Mouse (Mus musculus): ENCODE measurements at regions not wholly inside any gene's neighbourhood (a gene's known extent, or its start where the extent isn't known, plus 50 kb on each side); places are given as distances from the start of the nearest gene placed in this dataset.
"Not testable (repeated sequence)": the region's sequence is repeated elsewhere in the genome, so short reads cannot be mapped to it uniquely, and the experiment has no call there.

DNA sequence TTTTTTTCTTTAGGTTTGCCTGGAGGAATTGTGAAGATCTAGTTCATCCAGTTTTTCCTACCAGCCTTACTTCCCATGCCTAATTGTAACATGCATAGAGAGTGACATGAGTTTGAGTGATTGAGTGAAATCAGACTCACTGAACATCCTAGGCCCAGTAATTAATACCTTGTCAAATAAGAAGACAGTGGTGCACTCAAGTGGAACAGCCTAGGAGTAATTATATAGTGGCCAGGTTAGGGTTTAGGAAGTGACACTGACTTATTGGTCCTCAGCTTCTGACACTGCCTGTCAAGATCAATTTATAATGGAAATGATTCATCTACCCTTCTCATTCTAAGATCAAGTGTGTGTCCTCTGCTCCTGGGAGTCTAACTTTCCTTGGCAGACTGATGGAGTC lies 250.8 kb downstream of the Tpbg start:
- no peak for DNase-seq

DNA sequence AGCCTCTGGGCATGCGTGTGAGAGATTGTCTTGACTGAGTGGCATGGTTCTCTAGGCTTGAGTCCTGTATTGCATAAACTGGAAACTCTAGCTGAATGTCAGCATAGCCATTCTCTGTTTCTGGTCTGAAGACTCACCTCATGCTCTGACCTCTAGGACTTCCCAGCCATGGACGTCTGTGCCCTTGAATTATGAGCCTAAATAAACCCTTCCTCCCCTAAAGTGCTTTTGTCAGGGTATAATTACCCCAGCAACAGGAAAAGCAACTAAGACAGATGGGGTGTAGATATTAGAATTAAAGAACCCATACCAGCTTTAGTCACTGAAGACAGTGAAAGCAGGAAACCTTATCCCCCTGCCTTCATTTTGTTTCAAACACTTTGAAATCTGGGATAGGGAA lies 253.3 kb downstream of the Tpbg start:
- DNase-seq: no peak

DNA sequence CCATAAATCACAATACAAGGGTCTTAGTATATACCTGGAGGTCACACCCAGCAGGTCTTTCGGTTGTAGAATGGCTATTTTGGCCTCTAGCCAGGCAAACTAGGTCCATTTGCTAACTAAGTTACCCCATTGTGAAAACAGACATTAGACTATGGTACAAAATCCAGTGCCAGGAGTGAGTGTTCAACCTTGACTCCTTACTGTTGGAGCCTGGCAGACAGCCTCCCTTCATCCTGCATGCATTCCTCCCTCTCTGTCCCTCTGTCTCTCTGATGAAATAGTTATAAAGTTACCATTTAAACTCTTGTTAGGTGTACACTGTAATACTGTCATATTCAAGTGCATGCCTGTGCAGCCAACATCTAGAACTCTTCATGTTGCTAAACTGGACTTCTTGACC lies 254.1 kb downstream of the Tpbg start:
- no peak for DNase-seq

DNA sequence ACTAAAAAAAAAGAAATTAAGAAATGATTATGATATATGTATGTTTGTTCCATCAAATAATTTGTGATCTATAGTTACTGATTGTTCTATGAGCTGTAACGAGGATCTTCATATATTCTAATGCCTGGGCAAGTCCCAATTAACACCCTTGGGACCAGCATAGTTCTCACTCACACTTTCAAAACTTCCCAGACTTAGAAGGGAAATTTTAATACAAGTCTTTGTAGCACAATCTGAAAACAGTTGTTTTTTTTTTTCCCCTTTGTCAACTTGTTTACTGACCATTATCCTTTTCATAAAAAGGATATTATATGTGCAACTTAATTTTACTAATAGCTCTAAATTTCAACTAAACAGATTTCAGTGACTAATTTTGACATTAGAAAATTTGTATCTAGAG lies 257.1 kb downstream of the Tpbg start:
- DNase-seq: no peak

DNA sequence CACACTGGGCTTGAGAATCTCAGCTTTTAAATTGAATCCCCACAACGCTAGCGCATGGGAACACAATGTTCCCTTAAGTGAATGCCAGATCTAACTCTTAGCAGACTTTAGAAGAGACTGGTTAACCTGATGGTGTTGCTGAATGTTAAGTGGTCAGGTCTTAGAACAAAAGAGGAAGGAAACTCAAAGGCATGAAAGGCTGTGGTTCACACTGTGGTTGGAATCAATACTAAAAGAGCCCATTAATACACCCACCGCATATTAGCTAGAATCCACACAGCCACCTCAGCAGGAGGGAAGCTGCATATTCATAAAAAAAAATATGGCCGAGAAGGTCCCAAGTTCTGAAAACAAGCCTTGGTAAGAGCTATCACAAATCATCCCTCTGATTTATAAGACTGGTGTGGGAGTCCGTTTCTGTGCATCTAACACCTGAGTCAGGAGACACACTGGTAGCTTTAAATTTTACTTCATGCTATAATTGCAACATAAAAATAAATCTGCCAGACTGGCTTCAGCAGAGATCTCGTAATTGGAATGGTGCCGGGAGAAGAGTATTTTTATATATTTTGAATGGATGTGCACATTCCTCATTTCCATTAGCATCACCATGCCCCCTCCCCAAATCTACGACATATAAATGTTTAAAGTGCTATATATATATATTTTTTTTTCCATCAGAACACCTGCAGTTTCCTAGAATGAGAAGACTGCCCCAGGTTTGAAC lies 259.3 kb downstream of the Tpbg start:
- DNase-seq: no peak

DNA sequence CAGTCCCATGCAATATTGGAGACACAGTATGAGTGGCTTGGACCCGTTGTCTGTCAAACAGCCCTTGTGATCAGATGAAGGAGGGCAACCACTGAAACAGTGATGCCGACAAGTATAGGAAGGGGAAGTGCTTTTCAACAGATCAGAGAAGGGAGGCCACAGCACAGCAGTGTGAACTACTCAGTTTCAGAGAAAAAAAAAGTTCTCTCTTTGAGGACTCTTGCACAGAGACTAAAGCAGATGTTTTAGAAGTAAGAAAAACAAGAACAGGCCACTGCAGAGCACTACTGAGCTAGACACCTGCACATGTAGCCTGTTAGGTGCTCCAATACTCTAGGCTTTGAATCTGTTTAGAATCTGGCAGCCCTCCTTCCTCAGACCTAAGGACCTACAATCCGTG lies 261.4 kb downstream of the Tpbg start:
- DNase-seq: no peak

DNA sequence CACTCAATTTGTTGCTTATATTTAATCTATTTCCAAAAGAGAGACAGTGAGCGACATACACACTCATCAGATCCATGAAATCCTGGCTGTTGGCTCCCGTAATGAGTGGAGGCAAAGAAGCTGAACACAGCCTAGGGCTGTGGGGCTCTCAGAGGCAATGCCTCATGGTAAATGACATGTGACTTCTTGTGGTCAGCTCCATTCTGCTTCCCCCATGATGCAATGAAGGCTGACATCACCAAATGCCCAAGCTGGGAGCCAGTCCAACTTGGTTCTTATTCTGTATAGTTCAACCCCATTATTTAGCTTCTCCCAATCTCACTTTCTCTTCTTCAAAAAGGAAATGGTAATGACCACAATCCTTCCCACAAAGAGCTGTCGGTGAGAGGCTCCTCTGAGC lies 262.5 kb downstream of the Tpbg start:
- no peak for DNase-seq

DNA sequence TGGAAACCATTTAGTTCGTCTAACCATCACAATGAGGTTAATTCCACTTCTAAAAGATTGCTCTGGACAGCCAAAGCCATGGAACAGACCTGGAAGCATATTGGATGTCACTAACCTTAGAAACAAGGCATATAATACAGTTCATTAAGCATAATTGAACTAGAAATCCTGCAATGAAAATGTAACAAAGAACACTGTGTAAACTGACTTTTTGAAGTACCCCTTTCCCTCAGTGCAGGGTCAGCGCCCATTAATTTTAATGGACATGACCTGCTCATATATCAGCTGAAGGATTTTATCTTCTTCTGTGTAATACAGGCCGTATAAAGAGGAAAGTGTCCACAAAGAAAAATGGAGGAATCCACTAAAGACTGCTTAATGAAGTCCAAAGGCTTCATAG lies 263.7 kb downstream of the Tpbg start:
- DNase-seq: no peak

DNA sequence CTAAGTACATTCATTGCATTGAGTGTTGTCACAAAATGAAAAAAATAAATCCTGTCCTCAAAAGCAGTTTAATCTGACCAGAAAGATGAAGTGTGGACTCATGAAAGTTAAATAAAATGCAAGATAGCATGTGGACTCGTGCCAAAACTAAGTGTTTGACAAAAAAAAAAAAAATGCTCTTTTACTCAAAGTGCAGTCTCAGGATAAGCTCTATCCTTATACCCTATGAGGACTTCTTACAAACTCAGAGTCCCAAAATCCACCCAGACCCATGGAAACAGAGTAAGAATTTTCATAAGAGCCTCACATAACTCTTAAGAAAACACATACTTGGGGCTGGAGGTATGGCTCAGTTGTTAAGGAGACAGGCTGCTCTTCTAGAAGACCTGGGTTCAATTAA lies 267.7 kb downstream of the Tpbg start:
- DNase-seq: no peak

DNA sequence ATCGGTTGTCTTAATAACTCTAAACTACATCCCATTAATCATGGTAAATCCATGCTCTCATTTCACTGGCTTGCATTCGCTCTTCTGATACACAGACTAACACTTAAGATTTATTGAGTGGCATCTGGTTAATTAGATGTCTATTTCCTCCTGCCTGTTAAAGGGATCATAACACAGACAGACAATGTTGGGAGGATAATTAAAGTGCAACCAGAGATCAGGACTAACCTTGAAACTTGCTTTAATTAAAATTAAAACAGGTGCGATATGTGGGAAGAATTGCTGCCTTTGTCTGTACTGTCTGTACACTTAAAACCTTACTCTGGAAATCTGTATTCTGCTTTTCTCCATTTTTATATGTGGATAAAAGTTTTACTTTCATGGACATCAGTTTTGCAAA lies 277.2 kb downstream of the Tpbg start:
- DNase-seq: no peak

DNA sequence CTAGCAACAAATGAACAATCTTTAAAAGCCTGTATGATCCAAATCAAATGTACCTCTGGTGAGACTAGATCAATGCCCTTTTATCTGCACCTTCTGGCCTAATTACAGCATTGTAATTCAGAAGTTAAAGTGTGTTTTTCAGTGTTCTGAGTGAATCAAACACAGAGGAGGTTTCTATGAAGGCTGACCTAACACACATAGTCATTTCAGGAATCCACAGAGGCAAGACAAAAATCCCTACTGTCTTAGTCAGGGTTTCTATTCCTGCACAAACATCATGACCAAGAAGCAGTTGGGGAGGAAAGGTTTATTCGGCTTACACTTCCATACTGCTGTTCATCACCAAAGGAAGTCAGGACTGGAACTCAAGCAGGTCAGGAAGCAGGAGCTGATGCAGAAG lies 293.4 kb downstream of the Tpbg start:
- not testable (repeated sequence) for DNase-seq

DNA sequence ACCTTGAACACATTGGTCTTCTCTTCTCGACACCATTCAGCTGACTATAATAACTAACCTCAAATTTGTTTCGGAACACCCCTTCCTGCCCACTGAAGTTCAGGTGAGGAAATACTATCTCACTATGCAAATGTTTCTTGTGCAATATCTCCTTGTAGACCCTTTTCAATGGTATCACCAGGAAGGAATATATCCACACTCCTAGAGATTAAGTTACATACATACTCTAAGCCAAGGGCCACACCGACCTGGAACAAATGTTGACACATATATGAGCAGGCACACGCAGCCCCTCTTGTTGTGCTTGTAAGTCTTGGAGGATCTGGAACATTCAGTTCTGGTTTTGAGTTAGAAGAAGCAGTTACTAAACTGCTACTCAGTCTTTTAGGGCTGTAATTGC lies 303.7 kb downstream of the Tpbg start:
- no peak for DNase-seq

DNA sequence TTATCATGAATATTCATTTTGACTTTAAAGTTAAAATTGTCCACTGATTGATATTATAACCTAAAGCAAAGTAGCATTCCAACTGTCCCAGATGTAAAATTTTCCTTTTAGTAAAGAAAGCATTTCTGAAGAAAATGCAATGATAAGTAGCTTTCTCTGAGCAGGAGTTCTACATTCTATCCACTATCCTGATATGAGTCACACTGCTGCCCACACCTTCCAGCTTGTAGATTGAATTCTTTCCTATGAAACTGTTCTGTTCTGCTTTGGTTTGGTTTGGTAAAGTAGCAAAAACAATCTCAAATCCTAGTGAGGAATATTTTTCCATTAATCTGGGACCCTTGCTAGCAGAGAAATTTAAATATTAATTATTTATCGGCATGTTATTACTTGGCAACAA lies 304.4 kb downstream of the Ube2cbp start:
- DNase-seq: no peak

DNA sequence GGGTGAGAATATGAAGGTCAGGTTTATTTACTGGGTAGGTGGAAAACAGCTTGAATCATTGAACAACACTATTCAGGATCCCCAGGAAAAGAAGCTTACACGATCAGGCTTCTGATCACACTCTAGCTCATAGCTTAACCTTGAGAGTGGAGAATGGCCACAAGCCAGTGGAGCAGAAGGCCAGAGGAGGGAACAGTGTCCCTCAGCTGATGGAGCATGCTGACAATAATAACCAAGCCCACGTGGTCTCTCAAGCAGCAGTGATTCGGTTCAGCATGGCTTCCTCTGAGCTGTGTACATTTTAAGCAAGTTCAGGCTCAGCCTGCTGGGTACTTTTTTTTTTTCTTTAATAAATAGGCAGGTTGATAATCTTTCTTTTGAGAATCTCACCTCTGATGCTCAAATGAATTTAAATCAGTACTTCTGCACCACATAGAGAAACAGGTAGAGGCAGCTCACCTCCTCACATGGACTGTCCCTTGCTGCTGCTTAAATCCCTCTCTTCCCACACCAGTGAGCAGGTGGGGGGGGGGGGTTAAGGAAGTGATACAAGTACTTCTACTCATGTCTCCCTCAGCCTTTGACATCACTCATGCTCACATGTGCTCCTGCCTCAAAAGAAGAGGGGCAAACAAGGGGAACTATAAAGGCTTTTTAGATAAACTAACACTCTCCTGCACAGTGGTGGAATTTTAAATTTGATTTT lies 298.2 kb downstream of the Ube2cbp start:
- peak; percentile 5 for DNase-seq

DNA sequence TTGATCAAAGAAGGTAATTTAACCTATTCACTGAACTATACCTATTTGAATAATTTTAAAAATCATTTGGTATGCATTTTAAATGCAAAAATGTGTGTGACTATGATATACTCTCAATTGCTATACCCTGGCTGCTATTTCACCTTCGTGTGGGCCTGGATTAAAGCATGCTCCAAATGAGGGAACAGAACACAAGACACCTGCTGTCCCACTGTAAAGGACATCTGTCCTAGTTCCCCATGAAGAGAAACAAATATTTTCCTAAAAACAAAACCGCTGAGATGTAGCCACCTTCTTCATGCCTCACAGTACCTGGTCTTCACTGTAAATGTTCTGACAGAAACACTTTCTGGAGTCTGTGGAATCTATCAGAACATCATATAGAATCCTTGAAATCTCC lies 294.0 kb downstream of the Ube2cbp start:
- no peak for DNase-seq

DNA sequence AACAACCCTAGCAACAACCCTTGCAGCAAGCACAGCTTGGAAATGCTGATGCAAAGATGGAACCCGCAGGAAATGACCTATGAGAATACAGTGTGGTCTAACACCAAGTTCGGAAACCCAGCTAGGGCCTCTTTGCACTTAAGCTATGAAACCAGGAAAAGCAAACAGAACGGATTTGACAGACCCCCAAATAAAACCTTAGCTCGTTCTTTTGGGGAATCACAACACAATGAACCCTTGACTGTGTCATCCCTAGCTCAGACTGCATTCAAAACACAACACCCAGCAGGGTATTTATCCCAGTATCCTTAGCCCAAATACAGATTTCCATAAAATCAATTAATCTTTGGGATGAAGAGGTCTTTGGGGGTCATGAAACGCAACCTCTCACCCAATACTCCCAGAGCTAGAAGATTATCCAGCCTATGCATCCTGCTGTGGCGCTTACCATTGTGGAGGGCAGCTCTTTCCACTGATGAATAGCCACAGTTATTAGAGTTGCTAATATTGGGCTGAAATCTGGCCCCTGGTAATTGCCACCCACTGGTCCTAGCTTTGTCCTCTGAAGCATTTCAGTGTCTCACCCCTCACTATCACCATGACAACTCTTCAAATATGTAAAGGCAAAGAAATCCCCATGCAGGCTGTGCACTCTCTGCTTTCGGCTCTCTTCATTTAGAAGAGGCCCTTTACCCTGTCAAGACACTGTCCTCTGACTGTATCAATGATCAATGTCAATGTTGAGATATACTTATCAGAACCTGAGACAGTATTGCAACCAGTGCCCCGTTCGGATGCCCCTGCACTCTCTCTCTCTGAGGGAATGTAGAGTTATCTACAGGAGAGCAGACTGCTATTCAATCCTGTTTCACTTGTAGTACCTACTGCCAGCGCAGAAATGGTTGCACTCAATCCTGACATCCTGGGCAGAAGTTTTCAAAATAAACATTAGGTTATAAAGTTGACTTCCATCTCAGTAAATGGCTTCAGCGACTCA lies 277.7 kb downstream of the Ube2cbp start:
- no peak for DNase-seq

DNA sequence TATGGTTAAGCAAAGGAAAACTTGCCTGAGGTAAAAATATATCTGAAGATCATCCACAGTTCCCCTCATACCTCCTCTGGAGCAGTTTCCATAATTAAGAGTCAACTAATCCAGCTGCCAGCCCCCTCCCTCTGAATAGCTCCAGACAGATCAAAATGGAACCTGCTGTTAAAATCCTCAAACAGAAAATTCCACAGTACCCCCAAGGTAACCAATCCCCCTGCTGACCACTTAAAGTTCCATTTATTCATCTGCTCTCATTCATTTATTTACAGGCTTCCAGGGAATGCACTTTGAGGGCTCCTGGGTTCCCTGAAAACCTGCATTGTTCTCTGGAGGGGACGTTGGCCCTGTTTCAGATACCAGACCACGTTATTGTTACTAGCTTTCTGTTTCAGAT lies 275.9 kb downstream of the Ube2cbp start:
- DNase-seq: no peak

DNA sequence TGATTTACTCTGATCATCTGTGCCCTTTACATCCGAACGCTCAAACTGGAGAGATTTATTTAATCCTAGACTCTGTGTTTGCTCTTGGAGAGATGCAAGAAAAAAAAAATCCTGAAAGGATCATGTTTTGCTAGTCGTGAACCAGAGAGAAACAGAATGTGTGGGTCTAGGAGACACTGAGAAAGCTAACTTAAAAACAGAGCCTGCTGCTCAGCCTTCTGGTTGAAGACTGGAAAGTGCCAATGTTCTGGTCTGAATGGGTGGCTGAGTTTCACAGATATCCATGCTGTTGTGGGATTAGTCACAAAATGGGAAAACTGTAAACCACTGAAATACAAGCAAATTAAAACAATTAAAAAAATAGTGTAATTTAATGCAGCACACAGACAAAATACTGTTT lies 259.7 kb downstream of the Ube2cbp start:
- no peak for DNase-seq

DNA sequence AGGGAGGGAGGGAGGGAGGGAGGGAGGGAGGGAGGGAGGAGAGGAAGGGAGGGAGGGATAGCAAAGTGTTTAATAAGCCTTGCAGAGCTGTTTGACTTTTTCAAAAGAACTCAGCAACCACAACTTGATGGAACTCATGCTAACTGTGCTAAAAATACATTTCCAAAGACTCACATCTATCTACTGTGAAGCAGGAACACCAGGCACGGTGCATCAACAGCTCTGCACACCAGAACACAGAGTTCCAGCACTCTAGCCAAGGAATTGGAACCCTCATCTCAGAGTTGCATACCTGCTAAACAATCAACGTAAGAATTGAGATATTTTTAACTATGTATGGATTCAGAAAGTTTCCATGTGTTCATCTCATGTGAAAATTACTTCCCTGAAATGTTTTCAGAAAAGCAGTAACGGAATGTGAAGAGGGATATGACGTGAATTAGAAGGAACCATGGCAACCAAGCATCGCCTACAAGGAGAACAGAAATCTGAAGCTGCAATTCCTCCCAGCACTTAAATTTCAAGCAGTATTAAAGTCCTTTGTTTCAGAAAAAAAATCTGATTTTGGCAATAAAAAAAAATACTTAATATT lies 256.3 kb downstream of the Ube2cbp start:
- no peak for DNase-seq

DNA sequence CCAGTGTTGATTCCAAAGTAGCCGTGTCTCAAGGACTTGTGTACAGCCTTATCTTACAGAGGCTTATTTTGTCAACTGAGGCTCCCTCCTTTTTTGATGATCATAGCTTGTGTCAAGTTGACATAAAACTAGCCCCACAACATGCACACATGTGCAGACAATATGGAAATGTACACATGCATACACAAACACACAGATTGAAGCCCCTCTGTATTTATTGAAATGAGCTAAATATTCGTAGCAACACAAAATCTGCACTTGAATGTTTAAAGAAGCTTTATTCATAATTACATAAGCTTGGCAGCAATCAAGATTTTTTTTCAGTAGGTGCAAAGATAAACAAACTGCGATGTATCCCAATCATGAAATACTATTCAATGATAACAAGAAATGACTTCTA lies 253.5 kb downstream of the Ube2cbp start:
- DNase-seq: no peak

DNA sequence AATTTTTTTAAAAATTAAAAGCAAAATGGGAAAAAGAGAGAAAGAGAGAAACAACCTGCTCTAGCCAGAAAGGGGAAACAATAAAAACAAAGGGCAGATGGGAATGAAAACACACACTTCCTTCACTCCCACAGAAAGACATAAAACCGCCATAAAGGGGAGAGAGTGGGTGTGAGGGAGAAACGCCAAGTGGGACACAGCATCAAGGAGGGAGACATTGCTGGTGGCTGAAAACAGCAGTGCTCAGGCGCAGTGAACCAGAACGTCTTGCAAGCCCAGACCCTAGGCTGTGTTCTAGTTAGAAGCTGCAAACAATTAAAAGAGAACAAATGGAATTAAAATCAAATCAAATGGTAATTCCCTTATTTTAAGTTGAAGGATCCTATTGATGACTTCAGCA lies 245.1 kb downstream of the Ube2cbp start:
- DNase-seq: no peak

DNA sequence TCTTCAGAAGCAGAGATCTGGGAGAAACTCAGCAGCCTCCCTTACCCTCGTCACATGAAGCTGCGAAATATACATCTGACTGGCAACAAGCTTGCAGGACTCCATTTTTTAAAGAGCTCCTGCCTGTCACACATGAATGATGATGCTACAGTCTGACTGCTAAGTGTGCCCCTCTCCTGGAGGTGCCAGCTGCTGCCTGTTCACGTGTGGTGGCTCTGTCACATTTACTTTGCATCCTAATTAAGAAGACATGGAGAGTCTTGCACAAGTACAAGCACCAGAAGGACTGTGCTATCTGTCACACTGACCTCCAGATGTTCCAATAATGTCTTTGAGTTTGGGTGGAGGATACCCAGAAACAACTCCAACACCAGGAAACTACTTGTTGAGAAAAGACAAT lies 240.2 kb downstream of the Ube2cbp start:
- no peak for DNase-seq

All from adrenal gland, postnatal 25 days (tissue).